Mouse (Mus musculus) heart, embryonic 11.5 days (tissue): Measurements from ENCODE around the gene Mpeg1. TPM values are rescaled to one million over a fixed set of nuclear protein-coding genes. Genes with fewer than 3 reads are reported as not detected.

ENCODE experiments used
- ATAC-seq: fragments of 200-750 bp; cut with Nextera tagmentation; replicated peaks from 2 replicates; pipeline ENCODE4 v1.8.0; 2017; ENCODE audit warnings: moderate library complexity; ENCODE audit not compliant: insufficient number of reproducible peaks, low FRiP score, low TSS enrichment
- H3K27ac ChIP-seq: fragments of 300-500 bp; sonication (generic); 2 replicates; pipeline ENCODE4 v1.5.1; 2014; ENCODE audit warnings: mild to moderate bottlenecking, low read depth, low read length
- H3K27me3 ChIP-seq: fragments of 300-500 bp; sonication (generic); 2 replicates; pipeline ENCODE4 v1.6.1; 2014; ENCODE audit warnings: mild to moderate bottlenecking, low read length, mixed read lengths; ENCODE audit not compliant: control insufficient read depth, insufficient read depth
- H3K36me3 ChIP-seq: fragments of 300-500 bp; sonication (generic); 2 replicates; pipeline ENCODE4 v1.6.1; 2014; ENCODE audit warnings: mild to moderate bottlenecking, low read length, moderate library complexity, mixed read lengths; ENCODE audit not compliant: control insufficient read depth, insufficient read depth
- H3K4me1 ChIP-seq: fragments of 300-500 bp; sonication (generic); 2 replicates; pipeline ENCODE4 v1.6.1; 2014; ENCODE audit warnings: low read length; ENCODE audit not compliant: control insufficient read depth, insufficient read depth
- H3K4me2 ChIP-seq: fragments of 300-500 bp; sonication (generic); 2 replicates; pipeline ENCODE4 v1.6.1; 2014; ENCODE audit warnings: mild to moderate bottlenecking, moderate library complexity
- H3K4me3 ChIP-seq: fragments of 300-500 bp; sonication (generic); 2 replicates; pipeline ENCODE4 v1.5.1; 2014; ENCODE audit warnings: low read depth, low read length
- H3K9ac ChIP-seq: fragments of 300-500 bp; sonication (generic); 2 replicates; pipeline ENCODE4 v1.6.1; 2014; ENCODE audit warnings: mild to moderate bottlenecking, low read depth, low read length, moderate library complexity
- H3K9me3 ChIP-seq: fragments of 300-500 bp; sonication (generic); replicated peaks from 2 replicates; pipeline ENCODE4 v1.6.1; 2016; ENCODE audit warnings: low read length; ENCODE audit not compliant: control insufficient read depth
- WGBS: fragments of 180-500 bp; shearing (Covaris S2); extraction: QIAGEN DNeasy Blood & Tissue Kit; methylation state at CpG from one replicate; pipeline ENCODE4 v1.1.7; 2014; ENCODE audit not compliant: insufficient replicate concordance; 5-methylcytosine and 5-hydroxymethylcytosine counted together
- polyA plus RNA-seq: library from polyadenylated mRNA; unstranded; fragments of >200 nt; fragmentation: Nextera tagmentation; extraction: Ambion mirVana; gene quantifications from 2 replicates; pipeline ENCODE4 v1.2.1, GENCODE M21; 2014

The Mpeg1 gene
- polyA plus RNA-seq, 1 experiment from 2014 or later = 0.56 TPM

DNA sequence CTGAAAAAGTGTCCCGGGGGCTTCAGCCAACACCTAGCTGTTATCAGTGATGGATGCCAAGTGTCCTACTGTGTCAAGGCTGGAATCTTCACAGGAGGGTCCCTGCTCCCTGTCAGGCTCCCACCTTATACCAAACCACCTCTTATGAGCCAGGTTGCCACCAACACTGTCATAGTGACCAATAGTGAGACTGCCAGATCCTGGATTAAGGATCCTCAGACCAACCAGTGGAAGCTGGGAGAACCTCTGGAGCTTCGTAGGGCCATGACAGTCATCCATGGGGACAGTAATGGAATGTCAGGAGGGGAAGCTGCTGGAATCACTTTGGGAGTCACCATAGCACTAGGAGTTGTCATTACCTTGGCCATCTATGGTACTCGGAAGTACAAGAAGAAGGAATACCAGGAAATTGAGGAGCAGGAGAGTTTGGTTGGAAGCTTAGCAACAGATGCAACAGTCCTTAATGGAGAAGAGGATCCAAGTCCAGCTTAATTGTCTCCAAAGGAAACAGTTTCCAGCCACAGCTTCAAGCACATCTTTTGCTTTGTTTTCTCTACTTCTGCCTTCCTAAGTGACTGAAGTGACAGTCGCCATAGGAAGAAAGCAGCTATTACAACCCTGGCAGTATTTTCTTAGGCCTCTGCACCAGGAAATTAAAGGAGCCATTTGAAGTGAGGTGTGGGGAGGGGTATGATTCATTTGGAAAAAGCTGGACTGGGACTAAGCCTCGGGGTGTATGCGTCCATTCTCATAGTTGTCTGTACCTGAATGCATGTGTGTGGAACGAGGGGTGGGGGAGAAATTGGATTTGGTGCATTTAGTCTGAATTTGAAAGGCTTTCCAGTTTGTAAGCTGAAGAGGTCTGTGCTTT is 2.5 kb downstream of the Mpeg1 start:
- no peak overlapping the region for H3K27ac ChIP-seq
- no peaks in the 10 kb centered on the region for H3K4me1 ChIP-seq
- H3K27me3 ChIP-seq = no peaks in the 10 kb centered on the region
- no peak overlapping the region for H3K9ac ChIP-seq
- no peak for ATAC-seq
- H3K4me2 ChIP-seq = no peak overlapping the region
- no peaks in the 10 kb centered on the region for H3K36me3 ChIP-seq
- H3K4me3 ChIP-seq = no peak overlapping the region
- 61% methylated on average over 7 of the region's 7 CpGs for WGBS
- no peaks in the 10 kb centered on the region for H3K9me3 ChIP-seq

- ATAC-seq = no peak
- Histone ChIP-seq H3K9me3 (no peaks in the 10 kb centered on the region), H3K27me3 (no peaks in the 10 kb centered on the region), H3K4me2 (no peak overlapping the region), H3K9ac (no peak overlapping the region), H3K27ac (no peak overlapping the region; the same call in 1 of the 2 replicates), H3K36me3 (no peaks in the 10 kb centered on the region), H3K4me3 (no peak overlapping the region), H3K4me1 (no peaks in the 10 kb centered on the region)
- 19% methylated on average over 1 of the region's 1 CpGs for WGBS
Measured at GRCm38 (mm10) chr19:12463722-12464035, 3.1 kb downstream of the Mpeg1 start.

GRCm38 (mm10) chr19:12464127-12464526 is 3.5 kb downstream of the Mpeg1 start:
- 71% methylated on average over 5 of the region's 5 CpGs for WGBS
- no peaks in the 10 kb centered on the region for H3K27me3 ChIP-seq
- ATAC-seq = no peak

GRCm38 (mm10) chr19:12464674-12465073 is 4.1 kb downstream of the Mpeg1 start:
- 77% methylated on average over 4 of the region's 4 CpGs for WGBS
- Histone ChIP-seq H3K4me2 (no peak overlapping the region), H3K9me3 (no peaks in the 10 kb centered on the region), H3K4me1 (no peaks in the 10 kb centered on the region), H3K27ac (no peak overlapping the region), H3K36me3 (no peaks in the 10 kb centered on the region), H3K9ac (no peak overlapping the region), H3K4me3 (no peak overlapping the region), H3K27me3 (no peaks in the 10 kb centered on the region)
- no peak for ATAC-seq

More at GRCm38 (mm10) chr19:12464127-12464526, 3.5 kb downstream of the Mpeg1 start:
- Histone ChIP-seq H3K36me3 (no peaks in the 10 kb centered on the region), H3K27ac (no peak overlapping the region), H3K4me1 (no peaks in the 10 kb centered on the region), H3K9ac (no peak overlapping the region), H3K9me3 (no peaks in the 10 kb centered on the region), H3K4me2 (no peak overlapping the region), H3K4me3 (no peak overlapping the region)

- H3K27me3 ChIP-seq = no peaks in the 10 kb centered on the region
- H3K4me3 ChIP-seq = no peak overlapping the region
- H3K36me3 ChIP-seq = no peaks in the 10 kb centered on the region
- H3K4me1 ChIP-seq = no peaks in the 10 kb centered on the region
- no peak overlapping the region for H3K4me2 ChIP-seq
- H3K27ac ChIP-seq = no peak overlapping the region
- H3K9me3 ChIP-seq = no peaks in the 10 kb centered on the region
- ATAC-seq = no peak
- WGBS = 82% methylated on average over 10 of the region's 10 CpGs
- no peak overlapping the region for H3K9ac ChIP-seq
Measured at GRCm38 (mm10) chr19:12465530-12466144, 5.1 kb downstream of the Mpeg1 start.

- no peak overlapping the region for H3K4me2 ChIP-seq
- ATAC-seq = no peak
- no peaks in the 10 kb centered on the region for H3K27me3 ChIP-seq
- WGBS = 26% methylated on average over 7 of the region's 7 CpGs
- no peaks in the 10 kb centered on the region for H3K4me1 ChIP-seq
- no peak overlapping the region for H3K4me3 ChIP-seq
- H3K27ac ChIP-seq = no peak overlapping the region
- H3K9ac ChIP-seq = no peak overlapping the region
- H3K9me3 ChIP-seq = no peaks in the 10 kb centered on the region
- H3K36me3 ChIP-seq = no peaks in the 10 kb centered on the region
Measured at GRCm38 (mm10) chr19:12466204-12466603, 5.6 kb downstream of the Mpeg1 start.

DNA sequence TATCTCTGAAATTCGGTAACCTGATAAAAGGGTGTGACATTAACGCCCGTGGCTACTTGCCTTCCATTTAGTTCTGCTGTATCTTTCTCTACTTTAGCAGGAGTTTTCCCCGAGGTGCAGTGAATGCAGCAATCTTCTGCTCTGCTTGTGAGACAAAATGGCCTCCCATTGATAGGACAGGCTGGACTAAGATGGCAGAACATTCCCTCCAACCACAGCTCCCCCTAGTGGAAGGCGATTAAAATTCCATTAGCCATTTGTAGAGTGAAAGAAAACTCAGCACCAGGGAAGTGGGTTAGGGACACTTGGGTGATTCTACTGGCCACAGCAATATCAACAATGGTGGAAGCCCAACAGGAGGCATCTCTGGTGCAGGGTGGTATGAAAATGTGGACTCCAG is 6.9 kb downstream of the Mpeg1 start:
- Histone ChIP-seq H3K9me3 (no peaks in the 10 kb centered on the region), H3K9ac (no peak overlapping the region), H3K4me1 (no peaks in the 10 kb centered on the region), H3K27ac (no peak overlapping the region), H3K27me3 (no peaks in the 10 kb centered on the region), H3K4me3 (no peak overlapping the region), H3K4me2 (no peak overlapping the region), H3K36me3 (no peaks in the 10 kb centered on the region)
- 75% methylated on average over 5 of the region's 5 CpGs for WGBS
- no peak for ATAC-seq

- no peak overlapping the region for H3K9ac ChIP-seq
- no peaks in the 10 kb centered on the region for H3K36me3 ChIP-seq
- no peak for ATAC-seq
- H3K9me3 ChIP-seq = no peaks in the 10 kb centered on the region
- H3K4me2 ChIP-seq = no peak overlapping the region
- H3K4me3 ChIP-seq = no peak overlapping the region
- no peaks in the 10 kb centered on the region for H3K4me1 ChIP-seq
- H3K27ac ChIP-seq = no peak overlapping the region
- H3K27me3 ChIP-seq = no peaks in the 10 kb centered on the region
- 68% methylated on average over 3 of the region's 3 CpGs for WGBS
Measured at GRCm38 (mm10) chr19:12471866-12472265, 11.3 kb downstream of the Mpeg1 start.
